Mouse (Mus musculus) kidney, postnatal 0 days (tissue): ENCODE measurements around the gene Hist2h3c1. TPM values are rescaled to one million over a fixed set of nuclear protein-coding genes. Genes with fewer than 3 reads are reported as not detected.

Source experiments
- ATAC-seq: fragments of 200-750 bp; cut with Nextera tagmentation; replicated peaks from 2 replicates; pipeline ENCODE4 v1.8.0; 2017; ENCODE audit warnings: low read depth, moderate number of reproducible peaks, moderate TSS enrichment, moderate library complexity; ENCODE audit not compliant: low FRiP score
- DNase-seq: peaks from one replicate; pipeline ENCODE4 v3.0.0-alpha.2; 2016; ENCODE audit warnings: low spot score
- H3K27ac ChIP-seq: fragments of 300-500 bp; sonication (generic); 2 replicates; pipeline ENCODE4 v1.5.1; 2014; ENCODE audit warnings: mild to moderate bottlenecking
- H3K27me3 ChIP-seq: fragments of 300-500 bp; sonication (generic); 2 replicates; pipeline ENCODE4 v1.6.1; 2014; ENCODE audit warnings: low read length, mixed read lengths; ENCODE audit not compliant: insufficient read depth
- H3K36me3 ChIP-seq: fragments of 300-500 bp; sonication (generic); 2 replicates; pipeline ENCODE4 v1.6.1; 2014; ENCODE audit warnings: low read length, mixed read lengths; ENCODE audit not compliant: insufficient read depth
- H3K4me1 ChIP-seq: fragments of 300-500 bp; sonication (generic); replicated peaks from 2 replicates; pipeline ENCODE4 v1.6.1; 2014; ENCODE audit warnings: antibody characterized with exemption, low read length, mixed read lengths; ENCODE audit not compliant: insufficient read depth
- H3K4me2 ChIP-seq: fragments of 300-500 bp; sonication (generic); 2 replicates; pipeline ENCODE4 v1.6.1; 2014; ENCODE audit warnings: mild to moderate bottlenecking, low read length, moderate library complexity, mixed read lengths
- H3K4me3 ChIP-seq: fragments of 300-500 bp; sonication (generic); replicated peaks from 2 replicates; pipeline ENCODE4 v1.5.1; 2014; ENCODE audit warnings: low read depth, low read length
- H3K9ac ChIP-seq: fragments of 300-500 bp; sonication (generic); 2 replicates; pipeline ENCODE4 v1.6.1; 2014; ENCODE audit warnings: low read depth, low read length
- H3K9me3 ChIP-seq: fragments of 300-500 bp; sonication (generic); replicated peaks from 2 replicates; pipeline ENCODE4 v1.6.1; 2016; ENCODE audit warnings: low read length, inconsistent platforms, mixed read lengths
- CTCF ChIP-seq: IDR thresholded peaks from 2 replicates; pipeline ENCODE4 v1.5.1; 2016; ENCODE audit warnings: antibody characterized with exemption, low read depth, mild to moderate bottlenecking, moderate library complexity
- WGBS: fragments of 180-500 bp; shearing (Covaris S2); extraction: QIAGEN DNeasy Blood & Tissue Kit; methylation state at CpG from one replicate; pipeline ENCODE4 v1.1.7; 2014; 5-methylcytosine and 5-hydroxymethylcytosine counted together
- polyA plus RNA-seq: library from polyadenylated mRNA; unstranded; fragments of >200 nt; fragmentation: Nextera tagmentation; extraction: Ambion mirVana; gene quantifications from 2 replicates; pipeline ENCODE4 v1.2.1, GENCODE M21; 2015

Hist2h3c1 gene
- polyA plus RNA-seq, 1 experiment from 2014 or later, result 0.62 TPM

GRCm38 (mm10) chr3:96248141-96249033 is 1.9 kb downstream of the Hist2h3c1 start:
- Histone ChIP-seq H3K9me3 (no peaks in the 10 kb centered on the region), H3K9ac (no peak overlapping the region; the same call in 1 of the 2 replicates), H3K4me2 (peak overlapping the region; percentile 51), H3K27ac (no peak overlapping the region), H3K27me3 (no peaks in the 10 kb centered on the region), H3K36me3 (no peaks in the 10 kb centered on the region), H3K4me1 (peaks cover 11% of the 10 kb centered on the region), H3K4me3 (0 out of 2 replicates have a peak overlapping the region, but pooled peaks have one; percentile 36)
- no peak for TF ChIP-seq CTCF
- no peak for ATAC-seq
- no peak for DNase-seq
- WGBS, result 38% methylated on average over 6 of the region's 6 CpGs

- WGBS, result 51% methylated on average over 4 of the region's 4 CpGs
- Histone ChIP-seq H3K27ac (no peak overlapping the region), H3K9ac (no peak overlapping the region), H3K36me3 (no peaks in the 10 kb centered on the region), H3K4me3 (no peak overlapping the region), H3K4me2 (peak overlapping the region; percentile 51), H3K9me3 (no peaks in the 10 kb centered on the region), H3K4me1 (peaks cover 6% of the 10 kb centered on the region), H3K27me3 (no peaks in the 10 kb centered on the region)
- no peak for DNase-seq
- no peak for TF ChIP-seq CTCF
- ATAC-seq, result no peak
These were observed 2.5 kb downstream of the Hist2h3c1 start for GRCm38 (mm10) chr3:96249034-96249345.

- H3K4me2 ChIP-seq, result no peak overlapping the region
- H3K4me3 ChIP-seq, result no peak overlapping the region
- ATAC-seq (no peak), DNase-seq (no peak)
- no peaks in the 10 kb centered on the region for H3K9me3 ChIP-seq
- no peak overlapping the region for H3K9ac ChIP-seq
- no peak for TF ChIP-seq CTCF
- no peaks in the 10 kb centered on the region for H3K36me3 ChIP-seq
- 50% methylated on average over 3 of the region's 3 CpGs for WGBS
- H3K27ac ChIP-seq, result 0 out of 2 replicates have a peak overlapping the region, but pooled peaks have one; percentile 25
- H3K4me1 ChIP-seq, result no peaks in the 10 kb centered on the region; the same call in 1 of the 2 replicates
- H3K27me3 ChIP-seq, result no peaks in the 10 kb centered on the region
These were observed 4.4 kb downstream of the Hist2h3c1 start for GRCm38 (mm10) chr3:96250890-96251289.

GRCm38 (mm10) chr3:96251787-96252186 is 5.3 kb downstream of the Hist2h3c1 start:
- H3K9me3 ChIP-seq, result no peaks in the 10 kb centered on the region
- DNase-seq, result no peak
- no peaks in the 10 kb centered on the region for H3K36me3 ChIP-seq
- TF ChIP-seq CTCF, result no peak
- H3K4me1 ChIP-seq, result no peaks in the 10 kb centered on the region; the same call in 1 of the 2 replicates
- no peak overlapping the region for H3K4me2 ChIP-seq
- no peak overlapping the region for H3K4me3 ChIP-seq
- no peak overlapping the region for H3K27ac ChIP-seq
- no peak overlapping the region for H3K9ac ChIP-seq
- no peaks in the 10 kb centered on the region for H3K27me3 ChIP-seq
- ATAC-seq, result no peak
- 89% methylated on average over 3 of the region's 3 CpGs for WGBS

- Histone ChIP-seq H3K9ac (no peak overlapping the region), H3K27ac (no peak overlapping the region), H3K4me2 (no peak overlapping the region), H3K4me1 (no peaks in the 10 kb centered on the region), H3K4me3 (no peak overlapping the region), H3K27me3 (no peaks in the 10 kb centered on the region), H3K9me3 (no peaks in the 10 kb centered on the region), H3K36me3 (no peaks in the 10 kb centered on the region)
- ATAC-seq (no peak), DNase-seq (peak; percentile 32)
- TF ChIP-seq CTCF, result no peak
- 56% methylated on average over 10 of the region's 10 CpGs for WGBS
These were observed 8.3 kb downstream of the Hist2h3c1 start for GRCm38 (mm10) chr3:96254683-96255355.

GRCm38 (mm10) chr3:96255926-96256593 is 9.6 kb downstream of the Hist2h3c1 start:
- ATAC-seq (no peak), DNase-seq (no peak)
- Histone ChIP-seq H3K4me2 (no peak overlapping the region), H3K9me3 (no peaks in the 10 kb centered on the region), H3K9ac (no peak overlapping the region), H3K4me3 (no peak overlapping the region), H3K36me3 (no peaks in the 10 kb centered on the region), H3K4me1 (no peaks in the 10 kb centered on the region), H3K27ac (peak overlapping the region; percentile 22; the same call in 1 of the 2 replicates), H3K27me3 (no peaks in the 10 kb centered on the region)
- WGBS, result 66% methylated on average over 5 of the region's 5 CpGs
- TF ChIP-seq CTCF, result no peak
